Mouse (Mus musculus): ENCODE measurements around the gene Pitpnc1.
A peak's percentile ranks its signal among the peaks of the same experiment; 100 is the strongest.

GRCm38 (mm10) chr11:107255185-107255584 is 215.3 kb downstream of the Pitpnc1 start:
- peak; percentile 98 for TF ChIP-seq CTCF (conservative IDR thresholded peaks at IDR 0.05; ENCODE audit: low read length)
- TF ChIP-seq NANOG (IDR thresholded peaks at IDR 0.05; ENCODE audit: borderline replicate concordance, low read length) = no peak
- TF ChIP-seq POU5F1 (IDR thresholded peaks at IDR 0.05; ENCODE audit: borderline replicate concordance, low read length) = no peak

All from E14TG2a.4 (cell line).